Mouse (Mus musculus) brown adipose tissue, adult 24 weeks (tissue): ENCODE measurements around the gene Smarca4. TPM values are rescaled to one million over a fixed set of nuclear protein-coding genes. Genes with fewer than 3 reads are reported as not detected.
"Not testable (repeated sequence)": the region's sequence is repeated elsewhere in the genome, so short reads cannot be mapped to it uniquely, and the experiment has no call there.

Source experiments
- H3K27ac ChIP-seq: fragments of 200-500 bp; replicated peaks from 2 replicates; pipeline ENCODE4 v1.5.1; 2012; ENCODE audit warnings: low read depth, mild to moderate bottlenecking, low read length
- H3K4me1 ChIP-seq: fragments of 200-500 bp; 2 replicates; pipeline ENCODE4 v1.6.1; 2012; ENCODE audit warnings: low read length, mixed read lengths; ENCODE audit not compliant: control insufficient read depth, insufficient read depth, insufficient read length
- H3K4me3 ChIP-seq: fragments of 200-500 bp; 2 replicates; pipeline ENCODE4 v1.5.1; 2012; ENCODE audit warnings: low read depth, mild to moderate bottlenecking, low read length, moderate library complexity; ENCODE audit not compliant: insufficient read depth
- polyA plus RNA-seq: library from polyadenylated mRNA; stranded (reverse); fragments of >200 nt; gene quantifications from 2 replicates; pipeline ENCODE4 v1.2.4, GENCODE M21; 2012; ENCODE audit not compliant: missing spikeins, insufficient read depth, insufficient read length

Gene Smarca4
- polyA plus RNA-seq, 1 experiment = 26.2 TPM

GRCm38 (mm10) chr9:21670354-21670753, 54.4 kb downstream of the Smarca4 start:
- Histone ChIP-seq H3K4me3 (no peak overlapping the region), H3K4me1 (peaks cover 7% of the 10 kb centered on the region), H3K27ac (no peak overlapping the region)

GRCm38 (mm10) chr9:21671753-21672152, 55.8 kb downstream of the Smarca4 start:
- Histone ChIP-seq H3K27ac (no peak overlapping the region), H3K4me1 (peaks cover 7% of the 10 kb centered on the region), H3K4me3 (no peak overlapping the region)

GRCm38 (mm10) chr9:21677706-21678105, 61.7 kb downstream of the Smarca4 start:
- Histone ChIP-seq H3K27ac (no peak overlapping the region), H3K4me3 (no peak overlapping the region), H3K4me1 (no peaks in the 10 kb centered on the region)

GRCm38 (mm10) chr9:21680448-21680847, 64.5 kb downstream of the Smarca4 start:
- Histone ChIP-seq H3K27ac (no peak overlapping the region), H3K4me3 (no peak overlapping the region), H3K4me1 (no peaks in the 10 kb centered on the region)

- Histone ChIP-seq H3K4me3 (no peak overlapping the region), H3K4me1 (no peaks in the 10 kb centered on the region), H3K27ac (no peak overlapping the region)
These were observed 66.9 kb downstream of the Smarca4 start for GRCm38 (mm10) chr9:21682827-21683226.

- Histone ChIP-seq H3K4me3 (no peak overlapping the region), H3K4me1 (peaks cover 3% of the 10 kb centered on the region; the same call in 1 of the 2 replicates), H3K27ac (no peak overlapping the region)
These were observed 67.9 kb downstream of the Smarca4 start for GRCm38 (mm10) chr9:21683897-21684296.

GRCm38 (mm10) chr9:21688554-21688953, 72.6 kb downstream of the Smarca4 start:
- Histone ChIP-seq H3K4me1 (peaks cover 4% of the 10 kb centered on the region; the same call in 1 of the 2 replicates), H3K4me3 (no peak overlapping the region), H3K27ac (no peak overlapping the region)

- Histone ChIP-seq H3K4me3 (no peak overlapping the region), H3K27ac (peak overlapping the region; percentile 55), H3K4me1 (peaks cover 4% of the 10 kb centered on the region; the same call in 1 of the 2 replicates)
These were observed 74.1 kb downstream of the Smarca4 start for GRCm38 (mm10) chr9:21690031-21690430.

GRCm38 (mm10) chr9:21691862-21692261, 75.9 kb downstream of the Smarca4 start:
- no peak overlapping the region for H3K27ac ChIP-seq
- H3K4me1 ChIP-seq = peaks cover 4% of the 10 kb centered on the region; the same call in 1 of the 2 replicates
- H3K4me3 ChIP-seq = no peak overlapping the region

GRCm38 (mm10) chr9:21692491-21692890, 76.5 kb downstream of the Smarca4 start:
- no peak overlapping the region for H3K27ac ChIP-seq
- no peak overlapping the region for H3K4me3 ChIP-seq
- peaks cover 4% of the 10 kb centered on the region; the same call in 1 of the 2 replicates for H3K4me1 ChIP-seq

GRCm38 (mm10) chr9:21694071-21694470, 78.1 kb downstream of the Smarca4 start:
- Histone ChIP-seq H3K4me1 (no peaks in the 10 kb centered on the region), H3K27ac (no peak overlapping the region), H3K4me3 (no peak overlapping the region)

- H3K4me3 ChIP-seq = no peak overlapping the region
- H3K27ac ChIP-seq = no peak overlapping the region
- no peaks in the 10 kb centered on the region for H3K4me1 ChIP-seq
These were observed 79.3 kb downstream of the Smarca4 start for GRCm38 (mm10) chr9:21695229-21695792.

- H3K27ac ChIP-seq = no peak overlapping the region
These were observed 81.2 kb downstream of the Smarca4 start for GRCm38 (mm10) chr9:21697121-21697520.

GRCm38 (mm10) chr9:21699280-21699679, 83.3 kb downstream of the Smarca4 start:
- H3K4me1 ChIP-seq, H3K4me3 ChIP-seq, H3K27ac ChIP-seq: not testable (repeated sequence)

More at GRCm38 (mm10) chr9:21697121-21697520, 81.2 kb downstream of the Smarca4 start:
- no peaks in the 10 kb centered on the region for H3K4me1 ChIP-seq
- H3K4me3 ChIP-seq = no peak overlapping the region

GRCm38 (mm10) chr9:21701091-21701490, 85.1 kb downstream of the Smarca4 start:
- Histone ChIP-seq H3K27ac (no peak overlapping the region), H3K4me1 (no peaks in the 10 kb centered on the region), H3K4me3 (no peak overlapping the region)

- H3K4me3 ChIP-seq = no peak overlapping the region
- H3K4me1 ChIP-seq = no peaks in the 10 kb centered on the region
- H3K27ac ChIP-seq = no peak overlapping the region
These were observed 87.5 kb downstream of the Smarca4 start for GRCm38 (mm10) chr9:21703494-21703893.
